Mouse (Mus musculus) intestine, embryonic 16.5 days (tissue): ENCODE data around the gene Rwdd3. TPM values are rescaled to one million over a fixed set of nuclear protein-coding genes. Genes with fewer than 3 reads are reported as not detected.

ENCODE experiments used
- ATAC-seq: fragments of 200-750 bp; cut with Nextera tagmentation; 2 replicates; pipeline ENCODE4 v1.8.0; 2017; ENCODE audit warnings: moderate TSS enrichment, moderate library complexity
- H3K27ac ChIP-seq: fragments of 300-500 bp; sonication (generic); 2 replicates; pipeline ENCODE4 v1.5.1; 2014; ENCODE audit warnings: mild to moderate bottlenecking, low read length
- H3K27me3 ChIP-seq: fragments of 300-500 bp; sonication (generic); replicated peaks from 2 replicates; pipeline ENCODE4 v1.6.1; 2014; ENCODE audit warnings: low read length, control low read depth, mixed read lengths; ENCODE audit not compliant: control insufficient read depth, insufficient read depth
- H3K36me3 ChIP-seq: fragments of 300-500 bp; sonication (generic); 2 replicates; pipeline ENCODE4 v1.6.1; 2014; ENCODE audit warnings: low read length, control low read depth; ENCODE audit not compliant: control insufficient read depth, insufficient read depth
- H3K4me1 ChIP-seq: fragments of 300-500 bp; sonication (generic); 2 replicates; pipeline ENCODE4 v1.6.1; 2014; ENCODE audit warnings: low read length, control low read depth, mixed read lengths; ENCODE audit not compliant: control insufficient read depth, insufficient read depth
- H3K4me2 ChIP-seq: fragments of 300-500 bp; sonication (generic); 2 replicates; pipeline ENCODE4 v1.6.1; 2014; ENCODE audit warnings: low read depth, low read length, control low read depth
- H3K4me3 ChIP-seq: fragments of 300-500 bp; sonication (generic); 2 replicates; pipeline ENCODE4 v1.5.1; 2014; ENCODE audit warnings: mild to moderate bottlenecking, low read length
- H3K9ac ChIP-seq: fragments of 300-500 bp; sonication (generic); 2 replicates; pipeline ENCODE4 v1.6.1; 2014; ENCODE audit warnings: low read depth, low read length
- H3K9me3 ChIP-seq: fragments of 300-500 bp; sonication (generic); 2 replicates; pipeline ENCODE4 v1.6.1; 2016; ENCODE audit warnings: low read length, control low read depth; ENCODE audit not compliant: control insufficient read depth
- WGBS: fragments of 180-500 bp; shearing (Covaris S2); extraction: QIAGEN DNeasy Blood & Tissue Kit; methylation state at CpG from one replicate; pipeline ENCODE4 v1.1.7; 2014; 5-methylcytosine and 5-hydroxymethylcytosine counted together
- polyA plus RNA-seq: library from polyadenylated mRNA; unstranded; fragments of >200 nt; fragmentation: Nextera tagmentation; extraction: Ambion mirVana; gene quantifications from 2 replicates; pipeline ENCODE4 v1.2.1, GENCODE M21; 2015

The Rwdd3 gene
- polyA plus RNA-seq, 1 experiment from 2014 or later, result 5.5 TPM

DNA sequence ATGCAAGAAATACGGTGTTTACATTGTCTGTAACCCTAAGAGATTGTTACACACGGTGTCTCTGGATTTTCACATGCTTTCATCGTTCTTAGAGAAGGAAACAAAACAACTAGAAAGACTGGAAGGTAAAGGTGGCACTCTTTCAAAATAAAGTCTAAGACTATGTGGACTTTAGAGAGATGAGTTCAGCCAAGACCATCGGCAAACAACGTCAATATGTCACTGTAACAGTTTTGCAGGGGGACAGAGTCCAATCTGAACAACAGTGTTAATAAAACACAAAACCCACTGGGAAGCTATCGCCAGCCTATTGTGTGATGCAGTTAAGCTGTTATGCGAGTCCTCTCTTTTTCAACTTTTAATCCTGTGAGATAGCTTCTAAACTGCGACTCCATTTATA, 2.9 kb downstream of the Rwdd3 start:
- ATAC-seq, result no peak
- H3K27me3 ChIP-seq, result no peaks in the 10 kb centered on the region
- no peaks in the 10 kb centered on the region for H3K36me3 ChIP-seq
- no peaks in the 10 kb centered on the region for H3K9me3 ChIP-seq
- 76% methylated on average over 8 of the region's 8 CpGs for WGBS
- H3K9ac ChIP-seq, result no peak overlapping the region
- no peak overlapping the region for H3K4me3 ChIP-seq
- H3K4me1 ChIP-seq, result no peaks in the 10 kb centered on the region
- H3K4me2 ChIP-seq, result no peak overlapping the region
- no peak overlapping the region for H3K27ac ChIP-seq

DNA sequence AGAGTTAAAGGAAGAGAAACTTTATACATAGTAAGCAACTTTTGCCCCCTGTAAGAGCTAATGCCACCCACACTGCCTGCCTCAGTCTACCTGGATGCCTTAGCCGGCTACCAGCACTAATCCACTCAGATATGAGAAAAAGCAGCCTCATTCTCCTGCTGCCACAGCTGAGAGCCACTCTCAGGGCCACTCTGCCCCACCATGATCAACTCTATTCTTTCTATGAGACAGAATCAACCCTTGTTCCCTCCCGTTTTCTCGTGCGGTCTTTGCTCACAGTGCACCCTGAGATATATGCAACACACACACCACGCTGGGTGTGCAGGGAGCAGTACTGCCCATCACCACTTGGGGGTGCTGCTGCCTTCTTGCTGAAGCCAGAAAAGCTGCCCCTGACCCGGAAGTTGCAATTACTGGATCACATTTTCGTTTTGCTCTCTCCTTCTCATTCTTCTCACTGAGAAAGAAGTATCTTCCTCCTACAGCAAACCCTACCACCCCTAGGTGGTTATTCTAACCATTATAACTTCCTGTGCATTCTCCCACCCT, 8.2 kb downstream of the Rwdd3 start:
- no peaks in the 10 kb centered on the region for H3K27me3 ChIP-seq
- ATAC-seq, result no peak
- no peak overlapping the region for H3K4me2 ChIP-seq
- H3K27ac ChIP-seq, result no peak overlapping the region
- WGBS, result 47% methylated on average over 7 of the region's 7 CpGs
- no peaks in the 10 kb centered on the region for H3K9me3 ChIP-seq
- no peaks in the 10 kb centered on the region for H3K4me1 ChIP-seq
- no peaks in the 10 kb centered on the region for H3K36me3 ChIP-seq
- no peak overlapping the region for H3K4me3 ChIP-seq
- no peak overlapping the region for H3K9ac ChIP-seq

DNA sequence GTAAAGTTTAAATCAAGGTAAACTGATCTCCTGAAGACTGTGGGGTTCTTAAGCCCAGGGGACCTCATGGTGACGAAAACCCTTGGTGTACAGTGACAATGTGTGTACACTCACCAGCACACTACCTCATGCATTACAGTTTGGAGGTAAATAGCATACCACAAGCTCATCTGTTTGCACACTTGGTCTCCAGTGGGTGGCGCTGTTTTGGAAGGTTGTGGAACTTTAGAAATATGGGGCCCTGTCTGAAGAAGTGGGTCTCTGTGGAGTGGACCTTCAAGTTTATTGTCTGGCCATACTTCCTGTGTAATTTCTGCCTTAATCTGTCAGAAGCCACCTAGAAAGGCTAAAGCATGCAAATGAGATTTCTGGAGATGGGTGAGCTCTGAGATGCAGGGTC, 9.8 kb downstream of the Rwdd3 start:
- H3K27me3 ChIP-seq, result no peaks in the 10 kb centered on the region
- H3K36me3 ChIP-seq, result no peaks in the 10 kb centered on the region
- no peaks in the 10 kb centered on the region for H3K4me1 ChIP-seq
- 58% methylated on average over 2 of the region's 2 CpGs for WGBS
- no peak overlapping the region for H3K9ac ChIP-seq
- H3K9me3 ChIP-seq, result no peaks in the 10 kb centered on the region
- no peak for ATAC-seq
- H3K4me3 ChIP-seq, result no peak overlapping the region
- no peak overlapping the region for H3K27ac ChIP-seq
- H3K4me2 ChIP-seq, result no peak overlapping the region

DNA sequence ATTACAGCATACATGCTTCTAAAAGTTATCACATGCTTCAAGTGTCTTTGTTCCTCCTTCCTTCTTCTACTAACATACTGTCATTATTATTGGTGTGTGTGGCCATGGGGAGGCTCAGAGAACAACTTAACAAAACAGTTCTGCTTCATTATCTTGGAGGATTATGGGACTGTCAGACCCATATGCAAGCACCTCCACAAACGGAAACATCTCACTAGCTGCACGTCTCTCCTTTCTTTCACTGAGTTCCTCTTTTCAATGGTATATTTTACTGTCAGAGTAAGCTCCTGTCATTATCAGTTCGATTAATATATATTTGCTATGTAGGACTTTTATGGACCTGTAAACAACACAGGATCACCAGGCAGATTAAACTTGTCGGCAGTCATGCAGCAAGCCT, 11.1 kb downstream of the Rwdd3 start:
- Histone ChIP-seq H3K4me1 (no peaks in the 10 kb centered on the region), H3K36me3 (no peaks in the 10 kb centered on the region), H3K4me2 (no peak overlapping the region), H3K9me3 (no peaks in the 10 kb centered on the region), H3K27me3 (no peaks in the 10 kb centered on the region), H3K9ac (no peak overlapping the region), H3K4me3 (no peak overlapping the region), H3K27ac (no peak overlapping the region)
- no peak for ATAC-seq
- WGBS, result 38% methylated on average over 4 of the region's 4 CpGs

DNA sequence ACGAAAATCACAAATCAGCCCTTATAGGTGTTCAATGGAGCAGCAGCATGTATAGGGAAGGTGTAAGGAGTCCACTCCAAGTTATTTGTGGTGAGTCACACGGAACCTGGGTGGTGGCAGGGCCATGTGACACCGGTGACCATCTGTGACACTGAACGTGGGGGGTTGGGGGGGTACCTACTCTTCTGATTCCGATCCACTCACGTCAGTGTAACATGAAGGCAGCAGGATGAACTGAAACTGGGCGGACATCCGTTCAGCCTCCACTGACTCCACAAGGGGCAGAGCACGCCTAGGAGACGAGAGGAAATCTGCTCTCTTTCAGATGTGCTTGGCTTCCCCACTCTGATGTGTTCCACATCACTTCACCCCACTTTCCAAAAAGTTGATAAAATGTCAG, 11.9 kb downstream of the Rwdd3 start:
- Histone ChIP-seq H3K4me2 (no peak overlapping the region), H3K9ac (no peak overlapping the region), H3K27me3 (no peaks in the 10 kb centered on the region), H3K4me1 (no peaks in the 10 kb centered on the region), H3K27ac (no peak overlapping the region), H3K4me3 (no peak overlapping the region), H3K9me3 (no peaks in the 10 kb centered on the region), H3K36me3 (no peaks in the 10 kb centered on the region)
- no peak for ATAC-seq
- WGBS, result 86% methylated on average over 10 of the region's 10 CpGs

DNA sequence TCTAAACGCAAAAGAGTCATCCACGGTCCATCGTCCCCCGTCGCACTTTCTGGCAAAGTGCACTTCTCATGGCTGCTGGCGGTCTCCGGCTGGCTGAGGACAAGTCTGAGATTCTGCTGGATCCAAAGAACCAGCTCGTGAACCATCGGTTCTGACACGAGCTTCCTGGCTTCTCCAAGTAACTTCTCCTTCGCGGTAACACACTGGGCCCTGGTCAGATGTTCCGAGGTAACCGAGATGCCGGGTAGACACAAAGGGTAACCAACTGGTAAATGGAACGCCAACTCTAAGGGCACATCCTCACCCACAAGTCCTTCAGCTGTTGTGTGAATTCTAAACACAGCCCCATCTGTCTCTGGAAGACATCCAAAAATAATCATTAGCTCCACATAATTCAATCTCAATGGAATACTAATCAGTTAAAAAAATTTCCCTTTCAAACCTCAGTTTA, 12.6 kb downstream of the Rwdd3 start:
- Histone ChIP-seq H3K4me3 (no peak overlapping the region), H3K9me3 (no peaks in the 10 kb centered on the region), H3K36me3 (no peaks in the 10 kb centered on the region), H3K27me3 (no peaks in the 10 kb centered on the region), H3K27ac (no peak overlapping the region), H3K9ac (no peak overlapping the region), H3K4me2 (no peak overlapping the region), H3K4me1 (no peaks in the 10 kb centered on the region)
- ATAC-seq, result no peak
- WGBS, result 91% methylated on average over 16 of the region's 16 CpGs

DNA sequence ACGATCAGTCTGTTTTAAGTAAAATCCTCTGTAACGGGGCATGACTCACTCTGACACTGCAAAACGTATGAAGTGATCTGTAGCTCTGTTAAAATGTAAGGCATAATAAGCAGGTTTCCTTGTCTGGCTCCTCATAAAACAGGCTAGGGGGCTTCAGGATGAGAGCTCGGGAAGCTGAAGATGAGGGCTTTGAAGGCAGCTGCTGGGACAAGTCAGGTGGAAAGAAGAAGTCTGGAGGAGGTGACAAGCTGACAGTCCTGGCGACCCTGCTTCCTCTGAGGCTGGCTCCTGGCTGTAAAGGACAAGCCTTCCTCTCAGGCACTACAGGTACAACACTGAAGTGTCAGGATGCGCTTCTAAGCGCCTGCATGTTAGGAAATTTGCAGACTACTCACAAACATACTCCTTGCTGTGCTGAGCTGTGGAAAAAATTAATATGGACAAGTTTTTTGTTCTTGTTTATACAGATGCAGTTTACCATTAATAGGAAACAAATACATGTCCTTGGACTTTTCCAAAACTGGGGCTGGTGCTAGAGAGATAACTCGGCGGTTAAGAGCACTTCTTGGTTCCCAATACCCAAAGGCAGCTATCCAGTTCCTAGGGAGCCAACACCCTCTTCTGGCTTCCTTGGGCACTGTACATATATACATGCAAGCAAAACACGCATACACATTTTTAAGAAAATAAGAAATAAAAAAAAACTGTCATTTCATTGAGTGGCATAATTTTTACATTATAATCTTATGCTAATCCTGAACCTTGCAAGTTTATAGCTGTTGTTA, 13.8 kb downstream of the Rwdd3 start:
- no peaks in the 10 kb centered on the region for H3K36me3 ChIP-seq
- WGBS, result 70% methylated on average over 10 of the region's 10 CpGs
- no peaks in the 10 kb centered on the region for H3K4me1 ChIP-seq
- no peak overlapping the region for H3K4me3 ChIP-seq
- no peaks in the 10 kb centered on the region for H3K27me3 ChIP-seq
- H3K9me3 ChIP-seq, result no peaks in the 10 kb centered on the region
- H3K4me2 ChIP-seq, result no peak overlapping the region
- no peak overlapping the region for H3K9ac ChIP-seq
- ATAC-seq, result no peak
- H3K27ac ChIP-seq, result no peak overlapping the region

DNA sequence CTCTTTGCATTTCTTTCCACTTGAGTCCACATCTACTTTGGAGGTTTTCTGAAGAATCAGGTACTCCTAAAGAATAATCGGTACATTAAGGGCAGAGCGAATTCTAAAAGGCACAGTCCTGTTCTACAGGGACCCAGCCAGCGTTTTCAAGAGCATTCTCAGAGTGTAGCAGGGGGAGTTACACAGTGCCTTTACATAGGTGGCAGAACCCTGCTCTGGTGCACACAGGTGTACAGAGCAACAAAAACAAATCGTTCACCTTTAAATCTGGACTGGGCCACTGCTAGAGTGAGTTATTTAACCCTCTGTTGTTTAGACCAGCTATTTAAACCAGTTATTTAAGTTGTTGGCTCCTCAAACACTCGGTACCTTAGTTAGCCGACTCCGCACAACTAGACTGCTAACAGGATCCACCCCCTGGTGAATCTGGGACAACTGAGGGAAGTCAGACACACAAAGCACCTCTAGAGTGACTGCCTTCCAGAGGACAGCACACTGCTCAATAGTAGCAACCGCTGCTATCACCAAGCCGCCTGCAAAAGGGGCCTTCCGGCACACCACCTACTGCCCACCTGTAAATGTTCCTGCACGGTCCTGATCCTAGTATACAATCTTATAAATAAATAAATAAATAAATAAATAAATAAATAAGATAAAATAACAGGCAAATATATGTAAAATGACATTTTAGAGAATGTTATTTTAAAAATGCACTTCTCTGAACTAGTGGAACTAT, 14.9 kb downstream of the Rwdd3 start:
- H3K27me3 ChIP-seq, result no peaks in the 10 kb centered on the region
- H3K4me1 ChIP-seq, result no peaks in the 10 kb centered on the region
- H3K4me3 ChIP-seq, result no peak overlapping the region
- no peak for ATAC-seq
- WGBS, result 71% methylated on average over 11 of the region's 11 CpGs
- H3K36me3 ChIP-seq, result no peaks in the 10 kb centered on the region
- no peak overlapping the region for H3K4me2 ChIP-seq
- H3K9ac ChIP-seq, result no peak overlapping the region
- no peaks in the 10 kb centered on the region for H3K9me3 ChIP-seq
- H3K27ac ChIP-seq, result no peak overlapping the region

DNA sequence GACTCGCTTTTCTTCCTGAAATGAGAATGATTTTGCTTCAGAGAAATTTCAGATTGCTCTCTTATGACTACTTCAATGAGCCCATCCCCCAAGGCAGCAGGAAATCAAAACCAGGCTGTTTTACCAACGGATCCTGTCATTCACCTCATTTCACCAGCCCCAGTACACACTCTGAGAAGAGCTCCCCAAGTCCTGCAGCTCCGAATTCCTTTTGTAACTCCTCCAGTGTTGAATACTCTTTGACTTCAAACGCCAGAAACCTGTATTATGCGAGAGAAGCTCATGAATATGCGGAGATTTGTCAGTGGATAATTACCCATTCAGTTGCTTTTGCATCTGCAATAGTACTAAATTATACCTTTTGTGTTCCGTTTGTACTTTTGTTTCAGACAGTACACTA, 15.5 kb downstream of the Rwdd3 start:
- 56% methylated on average over 7 of the region's 7 CpGs for WGBS
- ATAC-seq, result no peak
- no peaks in the 10 kb centered on the region for H3K27me3 ChIP-seq
- no peak overlapping the region for H3K9ac ChIP-seq
- H3K4me3 ChIP-seq, result no peak overlapping the region
- no peak overlapping the region for H3K4me2 ChIP-seq
- H3K27ac ChIP-seq, result no peak overlapping the region
- no peaks in the 10 kb centered on the region for H3K4me1 ChIP-seq
- no peaks in the 10 kb centered on the region for H3K36me3 ChIP-seq
- H3K9me3 ChIP-seq, result no peaks in the 10 kb centered on the region
